Mouse (Mus musculus) c-Kit-positive CD71-positive TER-119-negative erythroid progenitor cells, embryonic 14.5 days (primary cell): ENCODE results near the gene Trim38.
"Not testable (repeated sequence)": the region's sequence is repeated elsewhere in the genome, so short reads cannot be mapped to it uniquely, and the experiment has no call there.

ENCODE experiments used
- DNase-seq: peaks from one replicate; pipeline ENCODE4 v3.0.0-alpha.2; 2013; ENCODE audit warnings: low read depth

The Trim38 gene

DNA sequence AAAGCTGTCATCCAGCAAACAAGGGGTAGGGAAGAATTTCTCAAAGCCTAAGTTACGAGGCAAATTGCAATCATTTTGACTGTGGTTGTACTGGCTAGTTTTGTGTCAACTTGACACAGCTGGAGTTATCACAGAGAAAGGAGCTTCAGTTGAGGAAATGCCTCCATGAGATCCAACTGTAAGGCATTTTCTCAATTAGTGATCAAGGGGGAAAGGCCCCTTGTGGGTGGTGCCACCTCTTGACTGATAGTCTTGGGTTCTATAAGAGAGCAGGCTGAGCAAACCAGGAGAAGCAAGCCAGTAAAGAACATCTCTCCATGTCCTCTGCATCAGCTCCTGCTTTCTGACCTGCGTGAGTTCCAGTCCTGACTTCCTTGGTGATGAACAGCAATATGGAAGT lies at the start of gene Trim38:
Gene Trim38, plus strand, starts transcription at position 301 of the 400 bp plus-strand sequence.
- not testable (repeated sequence) for DNase-seq

DNA sequence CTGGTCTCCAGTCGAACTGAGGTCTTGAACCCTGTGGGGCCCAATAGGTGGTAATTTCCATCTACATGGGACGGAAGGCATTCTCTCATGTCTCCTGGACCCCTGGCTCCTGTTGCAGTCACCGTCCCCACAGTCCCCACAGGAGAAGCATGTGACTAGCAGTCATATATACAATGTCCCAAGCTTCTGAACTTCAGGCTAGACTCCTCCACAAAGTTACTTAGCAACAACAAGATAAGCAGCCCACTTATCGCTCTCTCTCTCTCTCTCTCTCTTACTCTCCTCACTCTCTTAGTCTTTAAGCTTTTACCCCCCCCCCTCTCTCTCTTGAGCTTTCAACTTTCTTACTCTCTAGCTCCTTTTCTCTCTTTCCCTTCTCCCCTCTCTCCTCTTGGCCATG lies 45.5 kb upstream of the Trim38 start:
- DNase-seq, result no peak

DNA sequence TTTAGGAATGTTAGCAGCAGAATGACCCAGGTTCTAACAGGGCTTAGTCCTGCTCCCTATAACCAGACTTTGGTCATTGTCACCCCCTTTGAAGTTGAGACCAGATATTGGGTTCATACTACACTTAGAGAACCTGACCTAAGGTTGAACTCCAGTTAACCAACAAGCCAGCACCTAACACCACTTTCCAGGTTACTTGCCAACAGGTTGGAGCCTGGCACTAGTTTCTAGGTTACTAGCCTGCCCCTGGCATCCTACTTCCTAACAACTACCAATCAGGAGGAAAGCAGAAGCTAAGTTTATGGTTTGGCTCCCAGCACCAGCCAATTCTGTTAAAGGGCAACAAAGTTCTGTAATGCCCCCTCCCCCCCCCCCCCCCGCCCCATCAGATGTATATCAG lies 44.5 kb upstream of the Trim38 start:
- no peak for DNase-seq

DNA sequence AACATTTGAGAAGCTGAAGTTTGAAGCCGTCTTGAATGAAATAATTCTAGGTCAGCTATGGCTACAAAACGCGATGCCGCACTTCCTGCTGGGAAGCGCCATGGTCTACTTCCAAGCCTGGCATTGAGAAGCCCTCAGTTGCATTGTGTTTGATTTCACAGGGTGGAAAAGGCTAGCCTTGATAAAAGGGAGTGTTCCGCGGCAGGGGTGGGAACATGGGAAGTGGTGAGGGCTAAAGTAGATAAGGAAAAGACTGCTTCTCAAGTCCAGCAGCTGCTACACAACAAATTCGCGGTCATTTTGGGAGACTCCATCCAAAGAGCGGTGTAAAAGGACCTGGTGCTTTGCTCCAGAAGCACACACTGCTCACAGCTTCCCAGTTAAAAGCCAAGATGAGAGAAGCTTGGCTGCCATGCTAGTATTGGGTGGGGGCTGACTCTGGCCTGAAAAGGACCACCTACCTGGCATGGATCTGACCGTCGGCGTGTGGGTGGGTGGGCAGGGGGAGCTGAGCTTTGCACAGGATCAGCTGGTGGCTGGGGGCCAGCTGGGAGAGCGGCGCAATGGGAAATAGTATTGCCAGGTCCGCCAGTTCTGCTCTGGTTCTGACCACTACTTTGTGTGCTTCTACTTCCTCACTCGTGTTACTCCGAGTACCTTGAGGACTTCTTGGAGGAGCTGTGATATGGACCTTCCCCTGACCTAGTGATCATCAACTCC lies 41.1 kb upstream of the Trim38 start:
- DNase-seq, result no peak

DNA sequence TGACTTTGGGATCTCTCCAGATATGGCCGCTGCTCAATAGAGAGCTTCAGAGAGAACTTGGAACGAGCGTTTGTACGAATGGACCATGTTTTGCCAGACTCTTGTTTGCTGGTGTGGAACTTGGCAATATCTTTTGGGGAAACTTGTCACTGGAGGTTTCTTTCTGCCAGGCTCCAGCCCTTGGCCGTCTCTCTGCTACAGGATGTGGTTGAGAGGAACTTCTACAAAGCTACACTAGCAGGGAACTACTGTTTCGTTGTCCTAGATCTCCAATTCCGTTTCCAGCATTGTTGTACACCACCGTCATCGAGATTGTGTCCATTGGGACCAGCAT lies 40.6 kb upstream of the Trim38 start:
- DNase-seq, result no peak

DNA sequence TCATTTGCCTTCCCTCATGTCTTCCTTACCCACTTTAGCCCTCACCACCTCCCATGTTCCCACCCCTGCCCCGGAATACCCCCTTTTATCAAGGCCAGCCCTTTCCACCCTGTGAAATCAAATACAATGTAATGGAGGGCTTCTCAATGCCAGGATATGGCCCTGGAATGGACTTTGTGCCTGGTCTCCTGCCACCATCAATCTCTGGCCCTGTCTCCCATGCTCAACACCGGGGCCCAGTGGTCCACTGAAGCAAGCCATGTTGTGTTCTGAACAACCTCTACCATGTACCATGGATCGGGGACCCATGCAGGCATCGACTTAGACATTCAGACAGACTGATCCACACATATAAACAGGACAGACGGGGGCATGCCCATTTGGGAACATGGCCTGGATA lies 40.0 kb upstream of the Trim38 start:
- DNase-seq, result no peak

DNA sequence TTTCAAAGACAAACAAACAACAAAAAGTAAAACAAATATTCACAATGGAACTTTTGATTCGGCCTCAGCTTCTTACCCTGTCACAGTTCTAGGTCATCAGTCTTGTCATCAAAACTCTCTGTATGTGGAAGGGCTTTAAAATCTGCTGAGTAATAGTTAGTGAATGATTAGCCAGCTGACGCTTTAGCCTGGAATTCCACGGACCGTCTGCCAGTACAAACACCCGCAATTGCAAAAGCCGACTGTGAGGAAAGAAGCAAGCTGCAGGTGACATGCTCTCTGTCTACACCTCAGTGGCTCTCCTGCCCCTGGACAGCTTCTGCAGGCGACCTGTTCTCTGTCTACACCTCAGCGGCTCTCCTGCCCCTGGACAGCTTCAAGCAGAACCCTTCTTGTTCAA lies 39.2 kb upstream of the Trim38 start:
- DNase-seq, result no peak

DNA sequence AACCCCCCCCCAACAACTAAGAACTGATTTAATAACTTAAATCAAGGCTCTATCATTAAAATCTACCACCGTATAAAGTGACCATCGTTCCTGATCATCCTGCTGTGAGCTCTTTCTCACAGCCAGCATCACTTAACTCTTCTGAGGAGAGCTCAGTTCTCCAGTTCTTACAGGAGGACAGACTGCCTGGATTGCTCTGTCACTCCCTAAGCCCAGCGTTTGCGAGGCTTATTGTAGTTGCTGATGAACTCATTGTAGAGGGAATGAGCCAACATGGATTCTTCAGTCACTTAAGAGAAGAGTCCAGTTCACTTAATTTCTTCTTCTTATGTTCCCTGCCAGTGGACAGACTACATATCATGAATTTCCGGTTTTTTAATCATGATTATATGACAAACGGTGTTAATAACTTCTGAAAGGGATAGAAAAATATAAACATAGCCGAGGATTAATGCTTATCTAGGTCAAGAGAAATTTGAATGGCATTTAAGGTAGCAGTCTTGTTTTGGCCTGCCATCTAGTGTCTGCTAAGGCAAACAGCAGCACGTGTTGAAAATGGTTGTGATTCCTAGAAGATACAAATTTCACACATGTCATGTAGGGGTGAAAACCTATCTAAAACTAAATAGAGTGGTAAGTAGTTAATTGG lies 37.4 kb upstream of the Trim38 start:
- DNase-seq, result peak; percentile 32

DNA sequence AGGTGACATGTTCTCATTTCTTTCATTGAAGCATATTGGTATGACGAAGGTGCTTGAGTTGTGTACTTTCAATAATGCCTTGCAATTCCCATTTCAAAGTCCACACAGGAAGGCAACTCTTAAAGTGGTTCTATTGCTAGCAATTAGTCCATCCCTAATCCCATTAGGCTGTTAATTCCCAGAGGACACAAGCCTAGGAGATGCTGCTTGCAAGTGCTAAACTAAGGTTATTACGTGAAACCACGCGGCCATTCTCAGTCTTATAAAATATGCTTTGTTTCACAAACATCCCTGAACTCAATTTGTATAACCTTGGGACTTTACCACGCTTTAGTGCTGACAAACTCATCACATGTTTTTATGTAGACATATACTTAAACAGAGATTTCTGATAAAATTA lies 32.6 kb upstream of the Trim38 start:
- DNase-seq, result no peak

DNA sequence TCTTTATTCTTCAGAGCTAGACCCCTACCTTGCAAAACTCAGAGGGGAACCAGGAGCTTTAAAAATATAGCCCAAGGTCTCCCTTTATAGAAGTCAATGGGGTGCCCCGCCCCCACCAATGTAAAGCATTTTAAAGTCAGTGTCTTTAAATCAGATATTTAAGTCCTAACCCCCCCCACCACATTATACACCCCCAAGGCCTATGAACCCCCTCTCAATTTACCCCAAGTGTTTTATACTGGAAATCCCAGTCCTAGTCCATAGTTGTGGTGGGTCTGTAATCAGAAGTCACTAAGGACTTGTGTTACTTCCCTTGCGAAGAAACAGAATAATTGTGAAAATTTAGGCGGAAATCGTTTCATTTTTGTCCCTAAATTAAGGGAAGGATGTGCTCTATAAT lies 31.7 kb upstream of the Trim38 start:
- DNase-seq, result peak; percentile 23

DNA sequence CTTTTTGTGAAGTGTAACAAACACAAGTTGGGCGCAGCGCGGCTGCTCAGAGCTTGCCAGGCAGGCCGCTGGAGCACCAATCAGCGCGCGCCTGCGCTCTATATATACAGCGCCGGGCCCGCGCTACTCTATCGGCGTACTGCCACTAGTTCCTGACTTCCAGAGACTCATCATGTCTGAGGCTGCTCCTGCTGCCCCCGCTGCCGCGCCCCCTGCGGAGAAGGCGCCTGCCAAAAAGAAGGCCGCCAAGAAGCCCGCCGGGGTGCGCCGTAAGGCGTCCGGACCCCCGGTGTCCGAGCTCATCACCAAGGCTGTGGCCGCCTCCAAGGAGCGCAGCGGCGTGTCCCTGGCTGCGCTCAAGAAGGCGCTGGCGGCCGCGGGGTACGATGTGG lies 31.0 kb upstream of the Trim38 start, which contains the start of gene Hist1h1c:
Gene Hist1h1c, plus strand, starts transcription at position 132 of the 392 bp plus-strand sequence.
- DNase-seq, result peak; percentile 83

DNA sequence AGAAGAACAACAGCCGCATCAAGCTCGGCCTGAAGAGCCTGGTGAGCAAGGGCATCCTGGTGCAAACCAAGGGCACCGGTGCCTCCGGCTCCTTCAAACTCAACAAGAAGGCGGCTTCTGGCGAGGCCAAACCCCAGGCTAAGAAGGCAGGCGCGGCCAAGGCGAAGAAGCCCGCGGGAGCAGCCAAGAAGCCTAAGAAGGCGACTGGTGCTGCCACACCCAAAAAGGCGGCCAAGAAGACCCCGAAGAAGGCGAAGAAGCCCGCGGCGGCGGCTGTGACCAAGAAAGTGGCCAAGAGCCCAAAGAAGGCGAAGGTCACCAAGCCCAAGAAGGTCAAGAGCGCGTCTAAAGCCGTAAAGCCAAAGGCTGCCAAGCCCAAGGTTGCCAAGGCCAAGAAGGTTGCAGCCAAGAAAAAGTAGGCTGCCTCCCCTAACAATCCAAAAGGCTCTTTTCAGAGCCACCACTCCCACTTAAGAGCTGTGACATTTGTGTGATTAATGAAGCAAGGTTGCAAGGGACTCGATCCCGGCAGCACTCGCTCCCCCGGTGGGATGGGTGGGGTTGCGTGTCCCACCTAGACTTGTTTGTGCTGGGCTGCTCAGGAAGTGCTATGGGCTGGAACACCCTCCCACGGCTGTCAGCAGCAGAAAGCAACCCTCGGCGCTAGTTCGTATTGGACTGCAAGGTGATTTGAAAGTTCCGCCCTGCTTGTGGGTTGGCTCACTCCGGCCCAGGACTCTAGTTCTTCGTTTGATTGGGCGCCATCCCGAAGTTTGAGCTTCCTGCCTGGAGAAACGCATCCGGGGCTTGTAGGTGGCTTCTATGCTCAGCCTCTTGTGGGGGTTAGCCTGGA lies 30.4 kb upstream of the Trim38 start:
- peak; percentile 90 for DNase-seq

DNA sequence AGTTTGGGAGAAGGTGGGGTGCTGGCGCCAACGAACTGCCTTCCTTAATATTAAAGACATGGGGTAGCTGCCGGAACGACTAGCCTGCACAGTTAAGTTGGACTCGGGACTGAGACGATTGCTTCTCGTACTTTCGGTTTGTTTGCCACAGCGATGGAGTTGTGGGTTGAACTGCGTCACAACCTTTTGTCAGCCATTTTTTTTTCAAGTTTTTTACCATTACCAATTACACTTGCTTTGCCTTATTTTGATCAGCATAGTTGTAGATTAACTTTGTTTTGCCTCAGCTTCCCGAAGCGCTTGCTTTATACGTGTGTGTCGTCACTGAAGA lies 29.8 kb upstream of the Trim38 start:
- no peak for DNase-seq

DNA sequence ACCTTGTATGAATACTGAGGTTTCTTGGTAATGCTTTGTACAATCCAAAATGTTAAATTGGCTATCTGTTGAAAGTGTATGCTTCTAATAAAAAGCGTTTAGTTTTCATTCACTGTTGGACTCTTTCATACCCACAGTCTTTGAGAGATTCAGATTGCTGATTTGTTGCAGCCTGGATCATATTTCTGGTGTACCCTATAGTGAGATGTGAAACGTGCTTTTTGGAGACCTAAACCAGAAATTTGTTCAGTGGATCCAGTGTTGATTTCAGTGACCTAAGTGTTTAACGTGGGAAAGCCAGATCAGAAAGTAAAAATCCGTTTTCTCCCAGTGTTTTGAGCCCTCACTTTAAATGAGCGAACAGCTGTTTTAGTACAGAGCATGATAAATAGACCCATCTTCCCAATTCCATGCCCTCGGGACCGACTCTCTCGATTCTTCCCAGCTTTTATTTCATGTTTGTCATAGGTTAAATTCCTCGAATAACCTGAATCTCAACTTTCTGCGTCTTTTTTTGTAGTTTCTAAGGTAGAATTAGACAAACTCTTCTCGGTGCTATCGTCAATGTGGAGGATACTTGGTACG lies 29.4 kb upstream of the Trim38 start:
- DNase-seq, result peak; percentile 15

DNA sequence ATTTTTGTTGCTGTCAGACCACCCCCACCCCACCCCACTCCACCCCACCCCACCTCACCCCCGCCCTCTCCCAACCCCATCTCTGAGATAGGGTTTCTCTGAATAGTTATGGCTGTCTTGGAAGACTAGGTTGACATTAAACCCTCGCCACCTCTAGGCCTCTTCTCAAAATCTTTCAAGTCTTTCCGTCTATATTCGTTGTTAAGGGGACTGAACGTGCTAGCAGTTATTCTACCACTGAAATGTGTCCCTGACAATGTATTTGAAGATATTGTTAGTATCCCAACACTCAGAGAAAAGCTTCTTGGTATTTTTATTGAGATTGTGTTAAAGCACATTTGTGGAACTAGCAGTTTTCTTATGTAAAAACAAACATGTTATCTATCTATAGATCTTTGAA lies 28.8 kb upstream of the Trim38 start:
- DNase-seq, result peak; percentile 15

DNA sequence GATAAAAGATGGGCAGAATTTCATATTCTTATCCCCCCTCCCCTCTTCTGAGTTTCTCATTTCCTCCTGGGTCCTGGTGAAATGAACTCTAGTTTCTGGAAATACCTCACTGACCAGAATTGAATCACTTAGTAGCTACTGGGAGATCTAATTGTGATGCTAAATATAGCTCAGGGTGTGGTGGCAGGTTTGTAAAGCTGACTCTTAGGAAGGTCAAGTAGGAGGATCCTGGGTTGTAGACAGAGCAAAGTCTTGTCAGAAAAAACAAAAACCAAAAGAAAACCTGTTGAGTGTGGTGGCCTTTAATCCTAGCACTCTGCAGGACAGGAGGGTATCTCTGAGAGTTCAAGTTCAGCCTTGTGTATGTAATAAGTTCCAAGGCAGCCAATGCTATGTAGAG lies 27.7 kb upstream of the Trim38 start:
- no peak for DNase-seq

DNA sequence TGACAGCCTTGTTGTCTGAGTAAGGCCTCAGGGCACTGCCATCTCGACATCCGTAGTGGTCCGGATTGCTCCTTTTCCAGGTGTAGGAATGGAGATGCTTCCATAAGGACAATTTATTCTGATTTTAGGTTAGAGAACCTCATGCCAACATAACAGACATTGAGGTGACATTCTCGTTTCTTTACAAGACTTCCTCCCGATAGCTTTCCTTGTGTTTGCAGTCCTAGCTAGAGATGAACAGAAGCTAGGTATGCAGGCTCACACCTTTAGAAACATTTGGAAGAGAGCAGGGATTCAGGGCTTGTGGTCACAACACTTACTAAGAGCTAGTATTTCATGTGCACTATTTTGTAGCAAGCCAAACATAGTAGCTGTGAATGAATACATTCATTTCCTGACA lies 26.5 kb upstream of the Trim38 start:
- DNase-seq, result no peak

DNA sequence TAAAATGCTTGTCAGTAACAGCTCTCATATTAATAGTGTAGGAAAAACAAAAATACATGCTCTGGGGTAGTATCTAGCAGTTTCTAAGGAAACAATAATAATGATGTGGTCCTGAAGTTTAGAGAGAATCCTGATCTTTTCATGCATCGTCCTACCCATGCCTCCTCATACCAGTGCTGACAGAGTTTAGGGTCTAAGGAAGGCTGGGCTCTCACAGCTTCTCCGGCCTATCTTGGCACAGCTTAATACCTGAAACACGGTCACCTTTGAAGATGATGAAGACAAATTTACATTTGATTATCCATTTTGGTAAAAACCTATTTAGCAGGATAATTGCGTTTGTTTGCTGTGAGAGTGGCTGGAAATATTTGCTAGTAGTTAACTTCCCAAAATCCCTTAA lies 25.8 kb upstream of the Trim38 start:
- no peak for DNase-seq

DNA sequence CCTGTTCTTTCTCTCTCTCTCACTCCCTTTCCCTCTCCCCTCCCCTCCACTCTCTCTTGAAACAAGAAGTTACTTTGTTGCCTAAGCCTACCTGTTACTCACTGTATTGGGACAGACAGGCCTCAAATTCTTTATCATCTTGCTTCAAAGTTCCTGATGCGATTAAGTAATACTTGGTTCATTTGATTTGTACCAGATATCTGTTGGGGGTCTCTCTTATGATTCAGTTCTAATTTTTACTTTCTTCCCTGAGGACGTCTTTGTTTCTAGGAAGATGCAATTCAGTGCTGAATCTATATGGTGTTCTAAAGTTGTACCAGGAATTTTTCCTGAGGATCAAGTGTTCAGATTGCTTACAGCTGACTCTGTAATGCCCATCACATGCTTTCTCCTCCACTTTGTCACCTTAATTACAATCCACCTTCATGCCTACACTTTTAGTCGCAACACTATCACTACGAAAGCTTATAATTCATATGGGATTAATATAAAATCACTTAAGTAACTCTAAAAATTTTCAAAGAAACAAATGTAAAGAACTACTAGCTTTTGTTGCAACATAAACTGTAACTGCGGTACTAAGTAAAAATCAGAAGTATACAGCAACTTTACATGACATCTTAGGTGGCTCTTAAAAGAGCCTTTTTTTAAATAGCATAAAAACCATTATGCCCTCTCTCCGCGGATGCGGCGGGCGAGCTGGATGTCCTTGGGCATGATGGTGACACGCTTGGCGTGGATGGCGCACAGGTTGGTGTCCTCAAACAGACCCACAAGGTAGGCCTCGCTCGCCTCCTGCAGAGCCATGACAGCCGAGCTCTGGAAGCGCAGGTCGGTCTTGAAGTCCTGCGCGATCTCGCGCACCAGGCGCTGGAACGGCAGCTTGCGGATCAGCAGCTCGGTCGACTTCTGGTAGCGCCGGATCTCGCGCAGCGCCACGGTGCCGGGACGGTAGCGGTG lies 25.0 kb upstream of the Trim38 start:
- DNase-seq, result no peak

DNA sequence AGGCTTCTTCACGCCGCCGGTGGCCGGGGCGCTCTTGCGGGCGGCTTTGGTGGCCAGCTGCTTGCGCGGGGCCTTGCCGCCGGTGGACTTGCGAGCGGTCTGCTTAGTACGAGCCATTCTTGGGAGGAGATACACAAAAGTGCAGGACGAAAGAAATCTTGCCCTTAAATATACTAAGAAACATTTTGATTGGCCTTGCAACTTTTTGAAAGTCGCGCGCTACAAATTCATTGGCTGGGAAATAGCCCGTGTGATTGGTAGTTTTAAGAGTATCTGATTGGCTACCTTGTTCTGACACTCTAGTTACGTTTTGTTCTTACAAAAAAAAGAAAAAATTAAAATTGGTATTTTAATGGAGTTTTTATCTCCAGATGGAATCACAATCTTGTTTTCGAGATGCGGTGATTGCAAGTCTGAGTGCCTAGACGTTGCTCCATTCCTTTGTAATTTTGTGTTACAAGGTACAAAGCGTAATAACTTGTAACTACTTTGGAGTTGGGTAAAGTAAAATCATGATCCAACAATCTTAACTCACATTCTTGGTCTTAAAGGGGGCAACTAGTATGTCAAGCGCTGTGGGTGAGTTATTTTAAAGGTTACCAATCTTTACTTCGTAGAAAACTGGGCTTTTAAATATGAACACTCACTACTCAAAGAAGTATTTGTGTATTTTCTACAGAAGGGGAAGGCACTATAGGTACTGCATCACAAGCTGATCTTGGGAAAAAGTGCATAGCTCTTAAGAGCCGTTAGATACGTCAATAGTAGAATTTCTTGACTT lies 24.1 kb upstream of the Trim38 start, which contains the start of gene Hist1h3c:
Gene Hist1h3c, minus strand, starts transcription at position 222 of the 781 bp plus-strand sequence.
- DNase-seq, result peak; percentile 92
